Mouse (Mus musculus): ENCODE results near the gene Mri1. TPM values are rescaled to one million over a fixed set of nuclear protein-coding genes. Genes with fewer than 3 reads are reported as not detected.
A peak's percentile ranks its signal among the peaks of the same experiment; 100 is the strongest.
"Not testable (repeated sequence)": the region's sequence is repeated elsewhere in the genome, so short reads cannot be mapped to it uniquely, and the experiment has no call there.

Gene Mri1
- total RNA-seq (2022), result 10 to 100 TPM; 26.9 to 52.8 (median 51.6) TPM

DNA sequence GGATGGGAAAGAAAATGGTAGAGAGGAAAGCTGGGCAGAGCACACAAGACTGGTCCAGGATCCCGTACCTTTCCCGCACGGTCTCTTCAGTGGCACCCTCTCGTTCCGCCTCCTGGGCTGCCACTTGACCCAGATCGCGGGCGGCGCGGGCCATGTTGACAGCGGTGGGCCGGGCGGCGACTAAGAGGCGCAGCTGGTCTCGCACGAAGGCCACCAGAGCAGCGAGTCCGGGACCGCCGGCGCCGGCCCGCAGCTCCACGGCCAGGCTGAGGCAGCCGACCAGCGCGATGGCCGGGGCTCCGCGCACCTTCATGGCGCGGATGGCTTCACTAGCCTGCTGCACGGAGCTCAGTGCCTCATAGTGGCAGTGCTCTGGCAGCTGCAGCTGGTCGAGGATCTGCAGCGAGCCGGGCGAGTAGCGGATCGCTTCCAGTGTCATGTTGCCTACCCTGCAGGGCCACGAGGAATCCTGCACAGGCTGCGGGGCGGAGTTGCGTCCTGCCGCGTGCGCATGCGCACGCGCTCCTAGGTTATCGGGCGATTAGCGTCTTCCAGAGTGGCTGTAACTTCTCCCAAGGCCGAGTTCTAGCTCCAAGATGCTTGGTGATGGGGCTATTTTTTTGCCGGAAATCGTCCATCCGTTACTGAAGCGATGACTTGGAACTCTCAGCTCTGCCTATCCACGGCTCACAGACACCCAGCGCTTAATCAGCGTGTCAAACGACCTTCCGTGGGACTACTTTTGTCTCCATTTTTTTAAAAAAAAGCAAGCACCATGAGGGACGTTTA is at the start of gene Mri1:
Gene Mri1, minus strand, starts transcription at position 505 of the 789 bp plus-strand sequence.
- DNase-seq, result peak; percentile 81

DNA sequence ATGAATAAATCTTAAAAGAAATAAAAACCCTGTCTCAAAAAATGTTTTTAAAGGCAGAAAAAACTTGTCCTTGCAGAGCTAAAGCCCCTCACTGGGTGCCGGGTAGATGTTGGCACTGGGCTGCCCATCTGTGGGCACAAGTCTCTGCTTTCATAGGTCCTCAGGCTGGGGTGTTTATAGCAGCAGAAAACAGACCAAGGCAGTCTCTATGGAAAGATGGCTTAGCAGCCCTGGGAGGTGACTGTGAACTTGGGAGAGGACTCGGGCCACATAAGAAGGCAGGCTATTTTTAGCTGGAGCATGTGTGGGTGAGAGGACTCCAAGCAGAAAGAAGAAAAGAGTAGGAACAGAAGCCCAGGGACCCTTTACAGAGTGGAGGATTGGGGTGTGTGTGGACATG is 46.8 kb upstream of the Mri1 start:
- DNase-seq, result no peak

DNA sequence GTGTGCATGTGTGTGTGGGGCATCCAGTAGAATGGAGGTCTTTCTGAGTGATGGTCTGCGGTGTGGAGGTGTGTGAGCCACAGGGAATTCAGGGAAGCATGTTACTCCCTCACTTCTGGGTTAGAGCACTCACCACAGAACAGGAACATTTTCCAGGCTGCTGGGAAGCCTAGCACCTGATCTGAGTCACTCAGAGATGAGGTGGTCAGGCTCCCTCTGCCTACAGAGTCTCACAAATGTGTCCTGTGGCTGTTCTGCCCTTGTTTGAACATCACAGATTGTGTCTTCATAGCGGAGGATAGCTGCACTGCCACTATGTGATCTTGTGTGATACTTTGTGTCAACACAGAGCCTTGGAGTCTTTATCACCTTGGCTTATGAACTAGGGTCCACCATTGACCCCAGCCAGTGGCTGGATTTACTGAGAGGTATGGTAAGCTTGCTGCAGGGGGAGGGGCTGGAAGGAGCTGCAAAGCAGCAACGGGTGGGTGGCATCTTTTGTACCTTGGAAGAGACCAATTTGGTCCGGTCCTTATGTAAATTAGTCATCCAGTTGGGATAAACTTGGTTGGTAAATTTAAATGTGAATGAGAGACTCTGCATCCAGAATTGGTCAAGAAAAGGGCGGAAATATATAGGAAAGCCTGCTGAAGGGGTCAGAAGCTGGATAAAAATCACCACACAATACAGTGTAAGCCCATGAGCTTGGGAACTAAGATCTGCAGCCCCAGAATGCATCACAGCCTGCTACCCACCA is 40.1 kb upstream of the Mri1 start:
- no peak for DNase-seq

DNA sequence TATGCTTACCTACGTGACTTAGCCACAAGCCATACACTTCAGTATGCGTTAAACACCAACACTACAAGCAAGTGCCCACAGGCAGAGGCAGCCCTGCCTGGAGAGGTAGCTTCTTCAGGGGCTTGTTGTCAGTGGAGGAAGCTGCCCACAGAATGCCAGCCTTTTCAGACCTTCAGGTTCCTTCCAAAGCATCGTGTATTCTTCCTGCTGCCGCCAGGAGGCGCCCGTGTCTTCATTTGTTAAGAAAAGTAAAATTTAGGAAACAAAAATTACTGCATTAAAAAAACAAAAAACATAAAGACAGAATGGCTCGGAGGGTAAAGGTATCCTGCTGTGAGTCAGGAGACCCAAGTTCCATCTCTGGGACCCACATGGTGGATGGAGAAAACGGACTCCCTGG is 34.6 kb upstream of the Mri1 start:
- DNase-seq, result no peak

DNA sequence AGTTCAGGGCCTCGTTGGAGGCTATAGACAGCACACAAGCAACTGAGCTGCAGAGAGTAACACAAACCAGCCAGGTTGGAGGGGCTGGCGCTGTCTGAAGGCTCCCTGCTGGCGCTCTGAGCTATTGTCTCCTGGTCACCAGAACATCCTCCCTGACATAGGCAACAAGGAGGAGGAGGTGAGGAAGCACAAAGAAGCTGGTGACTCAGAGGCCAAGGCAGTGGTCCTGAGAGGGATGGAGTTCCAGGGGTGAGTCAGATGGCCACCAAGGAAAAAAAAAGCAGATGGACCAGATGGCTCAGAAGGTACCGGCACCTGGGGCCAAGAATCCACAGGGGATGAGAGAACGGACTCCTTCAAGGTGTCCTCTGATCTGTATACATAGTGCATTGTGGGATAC is 34.0 kb upstream of the Mri1 start:
- DNase-seq, result no peak

DNA sequence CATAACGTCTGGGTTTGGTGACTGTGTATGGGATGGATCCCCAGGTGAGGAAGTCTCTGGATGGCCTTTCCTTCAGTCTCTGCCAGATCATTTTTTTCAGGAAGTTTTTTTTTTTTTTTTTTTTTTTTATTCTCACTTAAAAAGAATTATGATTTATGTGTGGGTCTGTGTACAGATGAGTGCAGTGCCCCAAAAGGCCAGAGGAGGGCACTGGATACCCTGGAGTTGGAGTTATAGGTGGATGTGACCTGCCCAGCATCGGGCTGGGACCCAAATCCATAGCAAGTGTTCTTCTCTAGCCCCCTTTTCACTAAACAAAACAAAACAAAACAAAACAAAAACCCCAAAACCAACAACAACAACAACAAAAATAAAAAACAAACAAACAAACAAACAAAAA is 31.8 kb upstream of the Mri1 start:
- no peak for DNase-seq

DNA sequence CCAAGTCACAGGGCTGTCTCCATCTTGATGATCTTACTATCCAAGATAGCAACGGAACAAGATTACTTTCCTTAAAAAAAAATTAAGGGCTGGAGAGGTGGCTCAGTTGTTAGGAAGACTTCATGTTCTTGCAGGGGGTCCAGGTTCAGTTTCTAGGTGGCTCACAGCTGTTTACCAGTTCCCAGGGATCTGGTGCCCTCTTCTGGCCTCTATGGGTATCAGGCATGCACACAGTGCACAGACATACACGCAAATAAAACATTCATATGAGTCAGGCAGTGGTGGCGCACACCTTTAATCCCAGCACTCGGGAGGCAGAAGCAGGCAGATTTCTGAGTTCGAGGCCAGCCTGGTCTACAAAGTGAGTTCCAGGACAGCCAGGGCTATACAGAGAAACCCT is 28.5 kb upstream of the Mri1 start:
- DNase-seq, result not testable (repeated sequence)

DNA sequence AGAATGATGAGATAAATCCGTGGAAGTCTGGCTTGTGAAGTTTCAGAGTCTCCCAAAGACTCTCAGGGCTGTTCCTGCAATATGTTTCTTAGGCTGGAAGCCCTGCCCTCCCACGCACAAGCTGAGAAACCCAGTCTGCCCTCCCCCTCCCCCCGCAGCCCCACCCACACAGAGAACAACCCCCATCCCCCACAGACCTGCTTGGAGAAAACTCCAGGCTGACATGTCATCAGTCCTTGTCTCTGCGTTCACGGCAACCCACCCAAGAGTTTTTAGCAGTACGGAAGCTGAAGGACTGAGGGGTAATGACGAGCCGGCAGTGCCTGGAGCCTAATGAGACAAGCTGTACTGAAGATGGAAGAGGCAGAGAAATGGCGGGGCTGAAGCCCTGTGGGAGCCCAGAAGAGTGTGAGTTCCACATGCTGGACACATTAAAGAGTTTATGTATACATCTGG is 27.5 kb upstream of the Mri1 start:
- DNase-seq, result no peak

DNA sequence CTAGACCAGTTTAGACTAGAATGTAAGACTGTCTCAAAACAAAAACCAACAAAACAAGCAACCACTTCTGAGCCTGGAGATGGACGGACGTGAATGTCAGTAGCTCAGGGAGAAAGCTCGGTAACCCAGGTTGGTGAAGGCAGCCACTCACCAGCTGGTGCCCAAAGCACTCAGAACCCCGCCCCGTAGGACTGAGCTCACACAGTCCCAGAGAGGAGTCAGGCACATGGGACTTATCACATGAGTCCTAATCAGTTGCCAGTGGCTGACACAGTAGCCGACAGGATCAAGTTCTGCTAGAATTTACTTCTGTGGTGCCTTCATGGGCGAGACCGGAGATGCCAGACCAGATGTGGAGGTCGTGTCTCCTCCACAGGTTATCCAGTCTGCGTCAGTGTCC is 23.7 kb upstream of the Mri1 start:
- DNase-seq, result no peak

DNA sequence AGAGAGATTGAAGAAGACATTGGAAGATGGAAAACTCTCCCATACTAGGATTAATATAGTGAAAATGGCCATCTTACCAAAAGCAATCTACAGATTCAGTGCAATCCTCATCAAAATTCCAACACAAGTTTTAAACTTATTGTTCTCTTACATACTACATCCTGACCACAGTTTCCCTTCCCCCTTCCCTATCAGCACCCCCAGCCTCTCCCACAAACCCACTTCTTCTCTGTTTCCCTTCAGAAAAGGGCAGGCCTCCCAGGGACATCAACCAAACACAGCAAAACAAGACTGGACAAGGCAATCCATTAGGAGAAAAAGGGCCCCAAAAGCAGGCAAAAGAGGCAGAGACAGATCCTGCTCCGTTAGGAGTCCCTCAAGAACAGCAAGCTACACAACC is 19.3 kb upstream of the Mri1 start:
- DNase-seq, result no peak

DNA sequence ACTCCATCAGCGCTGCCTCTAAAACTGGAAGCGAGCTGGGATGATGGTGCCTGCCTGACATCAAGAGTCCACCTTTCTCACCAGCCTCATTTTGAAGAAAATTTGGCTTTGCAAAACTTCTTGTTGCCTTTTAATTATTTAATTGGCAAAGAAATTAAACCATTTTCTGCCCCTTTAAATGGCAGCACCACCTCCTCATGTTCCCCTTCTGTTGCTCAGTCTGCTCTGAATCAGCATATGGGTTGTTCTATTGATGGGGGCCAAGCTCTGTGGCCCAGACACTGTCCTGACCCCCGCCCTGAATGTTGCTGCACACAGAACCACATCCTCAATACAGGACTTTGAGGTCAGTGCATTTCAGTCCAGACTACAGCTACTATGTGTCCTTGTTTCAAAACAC is 16.8 kb upstream of the Mri1 start:
- DNase-seq, result no peak

DNA sequence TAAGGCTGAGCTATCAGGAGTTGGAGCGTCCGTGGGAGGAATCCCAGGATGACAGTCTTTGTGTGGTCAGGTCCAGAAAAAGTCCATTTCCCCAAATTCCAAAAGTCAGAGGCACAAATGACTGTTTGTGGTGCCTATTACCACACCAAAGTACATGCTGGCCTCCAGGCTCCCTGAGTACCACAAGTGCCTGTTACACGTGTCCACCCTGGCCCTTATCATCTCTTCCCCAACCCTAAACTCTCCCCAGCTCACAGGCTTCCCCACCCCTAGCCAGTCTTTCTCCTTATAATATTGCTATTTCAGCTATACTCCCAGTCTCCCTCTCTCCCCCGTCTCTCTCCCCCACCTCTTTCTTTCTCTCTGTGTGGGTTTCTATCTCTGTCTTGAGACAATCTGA is 15.2 kb upstream of the Mri1 start:
- no peak for DNase-seq

DNA sequence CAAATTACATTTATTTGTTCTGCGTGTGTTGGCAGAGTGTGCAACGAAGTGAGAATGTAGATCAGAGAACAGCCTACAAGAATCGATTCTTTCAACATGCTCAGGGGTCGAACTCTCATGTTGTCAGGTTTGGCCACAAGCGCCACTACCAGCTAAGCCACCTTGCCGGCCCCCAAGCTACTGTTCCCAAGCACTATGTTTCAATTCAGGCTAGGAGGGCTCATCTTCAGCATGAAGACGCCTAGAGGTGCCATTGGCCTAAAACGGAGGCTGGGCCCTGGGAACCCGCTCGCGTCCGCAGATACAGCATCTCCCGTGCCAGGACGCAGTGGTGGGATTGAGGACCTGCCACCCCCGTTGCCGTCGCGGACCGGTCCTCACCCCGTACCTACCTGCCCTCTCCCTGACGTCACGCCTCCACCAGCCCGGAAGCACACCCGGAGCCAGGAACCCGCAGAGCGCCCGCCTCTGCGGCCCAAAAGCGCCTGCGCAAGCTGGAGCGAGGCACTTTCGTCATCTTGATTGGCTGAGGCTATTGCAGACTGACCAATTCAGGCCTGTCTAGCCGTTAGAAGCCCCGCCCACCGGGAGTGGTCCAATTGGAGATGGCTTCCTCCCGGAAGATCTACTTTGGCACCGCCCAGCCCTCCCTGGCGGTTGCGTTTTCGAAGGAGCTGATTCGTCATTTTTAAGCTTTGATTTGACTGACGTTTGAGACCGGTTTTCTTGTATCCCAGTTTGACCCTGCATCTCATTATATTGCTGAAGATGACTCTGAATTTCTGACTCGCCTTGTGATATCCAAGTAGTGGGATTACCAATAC is 13.0 kb upstream of the Mri1 start, which contains the start of gene Ccdc130:
Gene Ccdc130, minus strand, starts transcription at position 431 of the 824 bp plus-strand sequence.
- peak; percentile 100 for DNase-seq

DNA sequence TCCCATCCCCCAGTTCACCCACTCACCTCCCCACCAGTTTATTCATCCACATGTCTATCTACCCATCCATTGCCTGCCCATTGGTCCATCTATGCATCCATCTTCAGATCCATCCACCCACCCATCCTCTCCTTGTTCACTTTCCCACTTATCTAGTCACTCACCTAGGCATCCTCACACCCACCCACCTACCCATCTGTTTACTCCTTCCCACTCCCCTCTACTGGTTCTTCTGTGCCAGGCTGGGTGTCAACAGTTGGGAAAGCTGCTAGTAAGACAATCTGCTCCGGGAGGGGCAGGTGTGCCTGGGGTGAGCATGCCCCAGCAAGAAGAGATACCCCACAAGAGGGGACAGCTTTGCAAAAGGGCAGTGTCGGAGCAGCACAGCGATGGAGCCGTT is 4.0 kb upstream of the Mri1 start:
- no peak for DNase-seq

DNA sequence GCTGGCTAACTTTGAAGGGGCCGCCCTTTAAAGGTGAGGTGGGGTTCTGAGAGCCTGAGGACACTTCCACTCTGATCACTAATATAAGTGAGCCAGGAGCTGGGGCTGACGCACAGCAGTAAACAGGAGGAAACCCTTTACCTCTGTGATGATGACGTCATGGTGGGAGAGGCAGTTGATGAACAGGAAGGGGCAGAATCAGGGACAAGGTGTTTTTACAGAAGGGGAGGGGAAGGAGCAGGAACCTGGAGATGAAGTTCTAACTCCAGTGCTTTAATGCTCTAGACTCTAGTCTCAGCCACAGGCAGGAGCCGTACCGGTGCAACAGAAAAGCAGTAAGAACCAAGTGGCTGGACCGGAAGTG is 686 bp downstream of the Mri1 start:
- DNase-seq, result no peak

DNA sequence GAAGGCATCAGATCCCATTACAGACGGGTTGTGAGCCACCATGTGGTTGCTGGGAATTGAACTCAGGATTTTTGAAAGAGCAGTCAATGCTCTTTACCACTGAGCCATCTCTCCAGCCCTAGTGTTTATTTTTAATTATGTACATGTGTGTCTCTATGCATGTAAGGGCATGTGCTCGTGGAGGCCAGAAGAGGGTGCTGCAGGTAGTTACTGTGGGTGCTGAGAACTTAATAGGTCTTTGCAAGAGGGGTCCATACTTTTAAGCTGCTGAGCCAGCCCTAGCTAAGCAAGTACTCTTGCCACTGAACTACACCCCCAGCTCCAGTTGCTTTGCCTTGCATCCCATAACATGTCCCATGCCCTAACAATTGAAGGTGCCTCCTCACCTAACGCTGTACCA is 1.3 kb downstream of the Mri1 start:
- DNase-seq, result no peak

DNA sequence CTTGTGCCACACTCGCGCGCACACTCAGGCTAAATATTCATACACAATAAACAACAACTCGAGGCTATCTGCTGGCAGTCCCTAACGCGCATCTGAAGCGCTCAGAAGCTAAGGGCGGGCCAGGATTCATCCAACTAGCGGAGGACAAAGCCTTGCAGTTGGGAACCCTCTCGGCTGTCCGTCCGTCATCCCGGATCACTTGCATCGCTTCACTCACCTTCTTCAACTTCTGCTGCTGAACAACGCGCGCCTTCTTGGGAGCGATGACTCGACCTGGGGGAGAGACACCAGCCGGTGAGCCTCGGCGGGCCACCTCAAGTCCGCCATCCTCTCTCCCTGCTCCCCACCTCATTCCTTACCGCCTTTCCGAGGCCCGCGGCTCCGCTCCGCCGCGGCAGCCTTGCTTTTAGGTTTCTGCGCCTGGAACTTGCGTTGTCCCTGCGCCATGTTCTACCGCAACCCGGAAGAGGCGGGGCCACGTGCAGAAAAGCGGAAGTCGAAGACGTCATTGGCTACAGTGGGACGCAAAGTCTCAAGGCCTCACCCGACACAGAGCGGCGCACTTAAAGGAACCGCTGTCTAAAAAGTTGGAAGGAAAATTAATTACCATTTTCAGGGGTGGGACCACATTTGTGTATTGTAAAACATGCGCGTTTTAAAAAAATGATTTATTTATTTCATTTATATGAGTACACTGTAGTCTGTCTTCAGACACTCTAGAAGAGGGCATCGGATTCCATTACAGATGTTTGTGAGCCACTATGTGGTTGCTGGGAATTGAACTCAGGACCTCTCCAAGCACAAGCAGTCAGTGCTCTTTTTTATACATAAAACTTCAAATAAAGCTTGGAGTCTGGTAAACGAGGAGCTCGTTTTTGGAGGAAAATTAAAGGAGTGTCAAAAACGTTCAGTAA is 7.6 kb downstream of the Mri1 start, which contains the start of gene D8Ertd738e:
Gene D8Ertd738e, minus strand, starts transcription at position 463 of the 914 bp plus-strand sequence.
- peak; percentile 84 for DNase-seq

DNA sequence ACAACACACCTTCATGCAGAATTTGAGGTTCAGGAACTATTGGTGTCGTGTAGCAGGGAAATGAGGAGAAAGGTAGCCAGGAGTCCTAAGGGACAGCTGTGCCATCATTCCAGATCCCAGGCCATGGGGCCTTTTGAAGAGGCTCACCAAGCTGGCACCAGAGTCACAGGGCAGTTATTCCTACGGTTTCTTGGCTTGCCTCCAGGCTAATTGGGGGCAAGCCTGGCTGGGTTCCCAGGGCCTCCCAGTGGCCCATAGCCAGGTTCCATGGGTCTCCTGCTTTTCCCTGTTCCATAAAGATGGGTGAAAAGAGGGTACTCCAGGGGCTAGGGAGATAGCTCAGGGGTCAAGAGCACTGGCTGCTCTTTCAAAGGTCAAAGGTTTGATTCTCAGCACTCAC is 15.3 kb downstream of the Mri1 start:
- DNase-seq, result no peak

DNA sequence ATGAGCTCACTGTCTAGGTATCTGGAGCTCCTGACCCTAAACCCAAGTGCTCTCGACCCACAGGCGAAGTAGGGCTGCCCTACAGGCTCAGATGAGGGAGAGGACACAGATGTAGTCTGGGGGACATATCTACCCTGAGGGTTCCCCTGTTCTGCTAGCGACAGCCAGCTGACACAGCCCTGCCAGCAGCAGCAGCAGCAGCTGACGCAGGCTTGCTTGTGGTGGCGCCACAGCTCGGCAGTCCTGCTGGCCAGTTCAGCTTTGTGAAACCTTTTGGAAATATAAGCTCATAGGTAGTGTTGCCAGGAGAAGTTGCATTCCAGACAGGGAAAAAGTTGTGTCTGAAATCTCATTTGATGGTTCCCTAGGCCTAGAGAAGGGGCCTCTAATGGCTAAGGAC is 16.0 kb downstream of the Mri1 start:
- DNase-seq, result no peak

DNA sequence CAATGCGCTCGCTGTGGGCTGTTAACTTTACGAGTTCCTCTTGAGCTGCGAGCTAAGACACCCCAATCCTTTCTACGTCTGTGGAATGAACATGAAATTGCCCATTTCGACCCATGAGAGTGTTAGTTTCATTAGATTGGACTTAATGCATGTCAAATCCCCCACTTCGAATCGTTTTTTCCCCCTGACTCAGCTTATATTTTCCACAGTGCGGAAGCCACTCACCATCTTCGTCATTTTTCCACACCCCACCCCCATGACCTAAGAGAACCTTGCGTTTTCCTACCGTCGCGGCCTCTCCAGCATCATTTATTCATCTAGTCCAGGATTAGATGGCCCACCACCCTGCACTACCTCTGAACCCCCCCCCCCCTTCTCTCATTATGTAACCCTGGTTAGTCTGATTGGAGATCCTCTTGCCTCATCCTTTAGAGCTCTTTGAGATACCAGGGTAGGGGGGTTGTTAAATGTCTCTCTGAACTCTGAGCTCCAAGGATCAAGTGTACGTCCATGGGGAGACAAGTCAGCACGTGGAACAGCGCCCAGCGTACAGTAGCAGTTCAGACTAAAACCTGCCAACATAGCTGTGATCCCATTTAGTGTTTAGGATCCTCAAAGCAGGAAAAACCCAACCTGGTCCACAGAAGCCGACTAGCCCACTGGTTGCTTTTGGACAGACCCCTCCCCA is 19.4 kb downstream of the Mri1 start:
- DNase-seq, result no peak

DNA sequence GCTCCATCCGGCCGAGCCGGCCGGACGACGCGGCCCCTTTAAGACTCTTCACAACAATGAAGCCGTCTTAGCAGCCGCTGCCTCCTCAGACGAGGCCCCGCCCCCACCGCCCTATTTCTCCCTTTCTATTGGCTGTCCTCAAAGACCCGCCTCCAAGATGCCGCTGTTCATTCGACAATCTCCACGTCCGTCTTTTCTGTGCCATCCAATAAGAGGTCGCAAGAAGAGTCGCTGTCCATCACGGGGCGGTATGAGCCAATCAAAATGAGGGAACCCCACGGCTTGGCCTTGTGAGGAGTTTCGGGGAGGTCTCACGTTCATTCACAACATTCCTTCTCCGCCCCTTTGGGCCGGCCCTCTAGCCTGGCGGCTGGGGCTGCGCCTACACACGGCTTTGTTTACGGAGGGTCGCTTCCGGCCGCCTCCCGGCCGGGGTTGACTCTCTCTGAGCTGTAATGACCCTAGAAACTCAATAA is 20.1 kb downstream of the Mri1 start, which contains the start of gene Zswim4:
Gene Zswim4, minus strand, starts transcription at position 58 of the 476 bp plus-strand sequence.
- DNase-seq, result peak; percentile 99

Data from adrenal gland, adult 8-10 months (tissue).